Mouse (Mus musculus) CH12.LX (cell line): ENCODE results near the gene Gabpb2.

Source experiments
- CTCF ChIP-seq, 2 experiments: IDR thresholded peaks in 1 of 2; conservative IDR thresholded peaks in 1 of 2; 2 replicates each; pipeline ENCODE4 v1.5.1; 2011 to 2012; ENCODE audit warnings: low read depth in 2 of 2, low read length in 2 of 2, improper control_type of control experiment in 1 of 2, inconsistent platforms in 1 of 2, mild to moderate bottlenecking in 1 of 2, moderate library complexity in 1 of 2
- MAX ChIP-seq: IDR thresholded peaks from 2 replicates; pipeline ENCODE4 v1.6.1; 2011; ENCODE audit warnings: low read length, improper control_type of control experiment
- MEF2A ChIP-seq: IDR thresholded peaks from 2 replicates; pipeline ENCODE4 v1.6.1; 2014; ENCODE audit warnings: low read depth, mild to moderate bottlenecking, inconsistent platforms, low read length, improper control_type of control experiment, borderline replicate concordance
- MYC ChIP-seq: IDR thresholded peaks from 2 replicates; pipeline ENCODE4 v1.6.1; 2011; ENCODE audit warnings: low read depth, mild to moderate bottlenecking, improper control_type of control experiment, low read length
- SMC3 ChIP-seq: IDR thresholded peaks from 2 replicates; pipeline ENCODE4 v1.6.1; 2011; ENCODE audit warnings: low read depth, low read length, improper control_type of control experiment

DNA sequence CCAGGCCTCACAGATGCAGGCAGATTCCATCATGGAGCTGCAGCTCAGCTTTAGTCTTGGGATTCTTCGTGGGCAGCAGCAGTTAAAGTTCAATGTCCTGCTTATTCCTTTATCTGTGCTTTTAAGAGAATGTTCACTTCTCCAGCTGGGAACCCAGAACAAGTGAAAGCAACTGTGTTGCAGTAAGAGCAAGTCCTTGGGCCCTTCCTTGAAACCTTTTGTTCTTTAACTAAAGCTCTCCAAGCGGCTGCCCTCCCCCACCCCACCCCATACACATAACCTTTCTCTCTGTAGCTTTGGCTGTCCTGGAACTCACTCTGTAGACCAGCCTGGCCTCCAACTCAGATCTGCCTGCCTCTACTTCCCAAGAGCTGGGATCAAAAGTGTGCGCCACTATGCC, 41.2 kb downstream of the Gabpb2 start:
- TF ChIP-seq CTCF (conservative IDR thresholded peaks at IDR 0.05 in 1 of 2, IDR thresholded peaks at IDR 0.05 in 1 of 2; ENCODE audit: low read depth in 2 of 2, low read length in 2 of 2) (no peak), MAX (no peak), MEF2A (no peak), MYC (no peak), SMC3 (no peak)
